Mouse (Mus musculus) 3T3-L1 (cell line): ENCODE results near the gene Gm14548.
A peak's percentile ranks its signal among the peaks of the same experiment; 100 is the strongest.
"Not testable (repeated sequence)": the region's sequence is repeated elsewhere in the genome, so short reads cannot be mapped to it uniquely, and the experiment has no call there.

Experiments used
- DNase-seq: peaks from one replicate; pipeline ENCODE4 v3.0.0-alpha.2; 2015; ENCODE audit warnings: low read depth, low spot score

Gene Gm14548

DNA sequence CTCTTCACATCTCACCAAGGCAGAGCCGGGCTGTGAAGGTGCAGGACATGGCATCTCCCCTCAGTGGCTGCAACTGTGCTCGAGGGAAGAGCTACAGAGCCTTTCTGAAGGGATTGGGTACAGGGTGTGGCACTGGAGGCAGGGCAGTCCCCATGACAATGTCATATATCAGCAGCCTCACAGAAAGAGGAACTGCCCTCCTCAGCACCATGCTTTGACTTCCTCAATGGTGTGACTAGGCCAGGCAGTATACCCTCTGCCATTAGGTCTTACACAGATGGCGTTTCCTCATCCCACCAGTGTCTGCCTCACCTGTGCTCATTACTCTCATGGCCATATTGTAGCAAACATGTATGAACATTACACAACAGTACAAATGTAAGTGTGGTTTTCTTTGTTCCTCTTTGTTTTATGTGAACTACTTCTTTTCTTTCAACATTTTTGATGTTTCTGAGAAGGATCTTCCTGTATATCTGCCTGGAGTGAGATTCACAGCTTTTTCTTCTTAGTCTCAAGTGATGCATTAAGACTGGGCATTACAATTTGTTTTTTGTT lies at the start of gene Gm14548:
Gm14548 (minus strand) TSS at position 85 of the 555 bp plus-strand sequence.
- DNase-seq = not testable (repeated sequence)

DNA sequence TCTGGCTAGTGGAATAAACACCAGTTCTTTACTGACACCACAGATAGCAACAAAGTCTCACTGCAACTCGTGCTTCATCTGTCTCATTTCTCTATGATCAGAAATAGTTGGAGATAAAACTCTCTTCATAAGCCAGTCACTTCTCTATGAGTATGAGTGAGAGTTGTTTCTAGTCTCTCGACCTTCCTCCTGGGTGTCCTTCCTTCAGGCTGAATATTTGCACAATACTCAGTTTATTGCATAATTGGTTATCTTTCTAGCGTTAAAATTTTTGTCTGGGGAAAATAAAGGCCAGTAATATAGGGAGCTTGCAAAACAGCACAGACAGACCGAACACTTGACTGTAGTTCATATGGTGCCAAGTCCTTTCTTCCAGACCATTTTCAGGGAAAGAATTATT lies 48.2 kb upstream of the Gm14548 start:
- DNase-seq = no peak

DNA sequence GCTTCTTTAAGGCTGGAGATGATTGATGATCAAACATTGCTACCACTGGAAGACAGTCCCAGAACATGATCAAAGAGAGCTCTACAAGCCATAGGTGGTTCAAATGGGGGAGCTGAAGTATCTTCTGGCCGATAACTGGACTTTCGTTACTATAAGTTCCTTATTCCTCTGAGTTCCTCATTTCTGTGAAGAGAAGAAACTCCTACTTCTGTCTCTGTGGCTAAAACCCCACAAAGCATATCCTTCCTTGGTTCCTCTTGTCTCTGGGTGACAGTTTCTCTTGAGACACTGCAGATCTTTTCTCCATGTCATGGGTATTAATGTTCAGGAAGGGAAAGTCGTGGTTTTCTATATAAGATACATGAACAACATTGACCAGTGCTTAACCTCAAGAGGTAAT lies 43.0 kb upstream of the Gm14548 start:
- no peak for DNase-seq

DNA sequence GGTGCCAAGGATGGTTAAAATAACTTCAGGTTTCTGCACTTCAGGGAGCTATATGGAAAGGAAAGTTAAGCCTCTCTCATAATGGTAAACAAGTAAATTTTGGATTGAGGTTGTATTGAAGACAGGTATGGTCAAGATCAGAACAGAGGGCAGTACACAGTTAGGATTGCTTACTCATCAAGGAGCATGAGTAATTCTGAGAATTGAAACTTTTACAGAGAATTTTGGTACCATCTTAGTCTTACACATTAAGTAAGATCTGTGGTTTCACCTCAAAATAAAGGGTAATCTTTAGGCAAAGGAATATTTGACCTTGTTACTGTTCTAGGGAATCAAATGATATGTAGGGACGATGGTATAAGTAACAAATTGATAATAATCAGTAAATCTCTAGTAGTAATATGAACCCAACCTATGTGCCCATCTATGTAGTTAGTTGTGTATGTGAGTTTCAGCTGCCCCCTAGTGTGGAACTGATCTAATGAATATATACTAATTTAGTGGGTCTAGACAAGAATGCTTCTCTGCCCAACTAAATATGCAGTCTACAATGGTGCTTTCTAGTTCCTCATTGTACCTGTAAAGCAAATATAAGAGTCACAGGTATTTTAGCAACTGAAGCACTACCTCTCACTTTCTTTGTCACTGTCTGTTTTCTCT lies 42.1 kb upstream of the Gm14548 start:
- no peak for DNase-seq

DNA sequence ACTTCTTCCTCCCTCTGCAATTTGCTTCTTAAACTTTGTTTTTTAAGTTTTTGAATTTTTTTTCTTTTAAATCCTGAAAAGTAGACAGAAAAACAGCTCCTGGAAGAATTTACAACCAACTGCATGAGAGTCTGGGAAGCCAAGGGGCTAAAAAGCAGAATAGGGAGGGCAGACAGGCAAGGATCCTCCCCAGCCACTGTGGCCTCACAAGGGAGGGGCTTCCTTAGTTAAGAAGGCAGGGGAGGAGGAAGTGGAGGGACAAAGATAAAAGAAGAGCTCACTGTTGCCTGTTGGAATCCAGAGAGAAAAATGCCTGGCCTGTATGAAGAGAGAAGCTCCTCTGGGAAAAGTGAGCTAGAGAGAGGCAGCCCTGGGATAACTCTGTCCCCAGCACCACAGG lies 37.6 kb upstream of the Gm14548 start:
- DNase-seq = not testable (repeated sequence)

DNA sequence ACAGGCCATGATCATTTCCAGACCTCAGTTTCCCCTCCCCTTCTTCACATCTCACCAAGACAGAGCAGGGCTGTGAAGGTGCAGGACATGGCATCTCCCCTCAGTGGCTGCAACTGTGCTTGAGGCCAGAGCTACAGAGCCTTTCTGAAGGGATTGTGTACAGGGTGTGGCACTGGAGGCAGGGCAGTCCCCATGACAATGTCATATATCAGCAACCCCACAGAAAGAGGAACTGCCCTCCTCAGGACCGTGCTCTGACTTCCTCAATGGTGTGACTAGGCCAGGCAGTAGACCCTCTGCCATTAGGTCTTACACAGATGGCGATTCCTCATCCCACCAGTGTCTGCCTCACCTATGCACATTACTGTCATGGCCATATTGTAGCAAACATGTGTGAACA lies 17.5 kb upstream of the Gm14548 start, which contains the start of gene Lilra6:
Lilra6 (minus strand) TSS at position 117 of the 400 bp plus-strand sequence.
- not testable (repeated sequence) for DNase-seq

DNA sequence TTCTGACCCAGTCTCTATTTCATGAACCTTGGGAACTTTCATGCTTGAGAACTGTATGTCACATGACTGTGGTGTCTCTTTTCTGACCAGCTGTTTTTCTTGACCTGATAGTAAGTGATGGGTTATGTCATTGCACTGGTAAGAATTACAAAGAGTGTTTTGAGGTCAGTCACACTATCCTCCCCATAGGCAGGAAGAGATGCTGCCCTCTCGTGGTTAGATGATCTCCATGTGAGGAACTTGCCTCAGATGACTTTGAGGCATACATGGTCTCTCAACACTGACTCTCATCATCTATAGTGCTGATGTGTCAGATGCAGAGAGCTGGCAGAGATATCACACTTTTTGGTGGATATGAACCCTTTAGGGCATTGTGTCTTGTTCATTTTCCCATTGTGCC lies 5.8 kb upstream of the Gm14548 start:
- DNase-seq = peak; percentile 35

DNA sequence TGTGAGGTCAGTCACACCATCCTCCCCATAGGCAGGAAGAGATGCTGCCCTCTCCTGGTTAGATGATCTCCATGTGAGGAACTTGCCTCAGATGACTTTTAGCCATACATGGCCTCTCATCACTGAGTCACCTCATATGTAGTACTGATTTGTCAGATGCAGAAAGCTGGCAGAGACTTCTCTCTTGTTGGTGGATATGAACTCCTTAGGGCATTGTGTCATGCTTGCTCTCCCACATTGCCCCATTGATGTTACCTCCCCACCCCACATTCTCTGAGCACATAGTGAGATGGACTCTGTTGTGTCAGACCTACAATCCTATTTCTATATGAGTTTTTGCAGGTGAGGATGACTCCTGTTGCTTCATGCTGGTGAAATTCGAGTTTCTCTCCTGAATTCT lies 22.9 kb downstream of the Gm14548 start:
- not testable (repeated sequence) for DNase-seq

DNA sequence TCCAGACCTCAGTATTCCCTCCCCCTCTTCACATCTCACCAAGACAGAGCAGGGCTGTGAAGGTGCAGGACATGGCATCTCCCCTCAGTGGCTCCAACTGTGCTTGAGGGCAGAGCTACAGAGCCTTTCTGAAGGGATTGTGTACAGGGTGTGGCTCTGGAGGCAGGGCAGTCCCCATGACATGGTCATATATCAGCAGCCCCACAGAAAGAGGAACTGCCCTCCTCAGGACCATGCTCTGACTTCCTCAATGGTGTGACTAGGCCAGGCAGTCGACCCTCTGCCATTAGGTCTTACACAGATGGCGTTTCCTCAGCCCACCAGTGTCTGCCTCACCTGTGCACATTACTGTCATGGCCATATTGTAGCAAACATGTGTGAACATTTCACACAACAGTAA lies 53.0 kb downstream of the Gm14548 start, which contains the start of gene Pira2:
Pira2 (minus strand) TSS at position 101 of the 400 bp plus-strand sequence.
- DNase-seq = not testable (repeated sequence)

DNA sequence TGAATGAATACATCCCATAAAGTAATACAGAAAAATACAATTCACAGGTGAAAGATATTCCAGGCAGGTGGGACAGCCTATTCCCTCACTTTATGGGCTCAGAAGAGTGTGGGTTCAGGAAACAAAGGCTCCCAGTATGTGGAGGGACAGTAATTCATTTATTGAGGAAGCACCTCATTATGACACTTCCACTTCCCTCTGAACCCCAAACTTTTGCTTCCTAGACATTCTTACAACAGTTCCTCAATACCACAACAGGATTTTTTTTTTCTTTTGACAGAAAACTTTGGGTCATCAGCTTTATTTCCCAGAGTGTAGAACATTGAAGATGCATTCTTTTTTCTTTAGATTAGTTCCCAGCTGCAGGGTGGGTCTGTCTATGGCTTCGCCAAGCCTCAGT lies 60.1 kb downstream of the Gm14548 start:
- not testable (repeated sequence) for DNase-seq
